Mouse (Mus musculus): Measurements from ENCODE around the gene Avil. TPM values are rescaled to one million over a fixed set of nuclear protein-coding genes. Genes with fewer than 3 reads are reported as not detected.

Avil gene
- polyA plus RNA-seq, 1 experiment from 2014 or later, result 0.13 TPM

DNA sequence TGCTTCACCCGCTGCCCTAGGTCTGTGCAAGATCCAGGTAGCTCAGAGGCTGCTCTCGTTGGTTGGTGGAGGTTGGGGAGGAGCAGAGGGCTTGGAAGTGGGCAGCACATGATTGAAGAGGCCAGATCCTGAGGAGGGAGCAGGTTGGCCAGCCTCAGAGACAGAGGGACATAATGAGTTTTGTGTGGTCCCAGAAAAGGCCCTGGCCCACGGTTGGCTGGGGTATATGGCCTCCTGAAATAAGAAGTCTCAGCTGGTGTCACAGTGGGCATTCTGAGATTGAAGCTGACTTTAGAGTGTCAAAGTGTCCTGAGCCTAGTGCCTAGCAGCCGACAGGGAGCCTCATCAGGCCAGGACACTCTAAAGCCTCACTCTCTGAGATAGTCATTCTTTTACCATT is 15.4 kb upstream of the Avil start:
- H3K36me3 ChIP-seq (ENCODE audit: insufficient read depth, low read length), result no peaks in the 10 kb centered on the region
- no peak overlapping the region for H3K9ac ChIP-seq (replicated peaks; ENCODE audit: low read depth)
- ATAC-seq, result no peak
- H3K9me3 ChIP-seq (ENCODE audit: low read length), result no peaks in the 10 kb centered on the region
- H3K27me3 ChIP-seq (replicated peaks; ENCODE audit: insufficient read depth, low read length), result no peaks in the 10 kb centered on the region
- peak; percentile 4 for DNase-seq (ENCODE audit: low spot score)
- H3K4me1 ChIP-seq (ENCODE audit: insufficient read depth, low read depth, low read length), result peaks cover 68% of the 10 kb centered on the region
- no peak overlapping the region for H3K4me3 ChIP-seq (ENCODE audit: low read depth, low read length)
- no peak for TF ChIP-seq EP300 (IDR thresholded peaks at IDR 0.05)
- peak overlapping the region; percentile 82 for H3K27ac ChIP-seq (ENCODE audit: low read length)
- H3K4me2 ChIP-seq (replicated peaks; ENCODE audit: low read depth, low read length), result peak overlapping the region; percentile 80
- 56% methylated on average over 4 of the region's 4 CpGs for WGBS

DNA sequence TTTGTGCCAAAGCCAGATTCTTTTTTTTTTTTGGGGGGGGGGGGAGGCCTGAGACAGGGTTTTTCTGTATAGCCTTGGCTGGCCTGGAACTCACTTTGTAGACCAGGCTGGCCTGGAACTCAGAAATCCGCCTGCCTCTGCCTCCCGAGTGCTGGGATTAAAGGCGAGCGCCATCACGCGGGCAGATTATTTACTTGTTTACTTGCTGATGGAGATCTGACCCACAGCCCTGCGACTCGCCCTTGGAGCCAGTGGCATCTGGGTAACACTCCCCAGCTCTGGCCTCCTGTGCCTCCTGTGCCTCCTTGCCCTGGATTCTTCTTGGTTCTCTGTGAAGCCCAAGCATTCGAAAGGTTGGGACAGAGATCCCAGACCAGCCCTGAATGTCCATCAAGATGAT is 14.9 kb upstream of the Avil start:
- Histone ChIP-seq H3K36me3 (ENCODE audit: insufficient read depth, low read length) (no peaks in the 10 kb centered on the region), H3K9me3 (ENCODE audit: low read length) (no peaks in the 10 kb centered on the region), H3K4me3 (ENCODE audit: low read depth, low read length) (no peak overlapping the region), H3K4me1 (ENCODE audit: insufficient read depth, low read depth, low read length) (peaks cover 69% of the 10 kb centered on the region), H3K27ac (ENCODE audit: low read length) (peak overlapping the region; percentile 82), H3K9ac (replicated peaks; ENCODE audit: low read depth) (no peak overlapping the region; the same call in 1 of the 2 replicates), H3K4me2 (replicated peaks; ENCODE audit: low read depth, low read length) (peak overlapping the region; percentile 5; the same call in 1 of the 2 replicates), H3K27me3 (replicated peaks; ENCODE audit: insufficient read depth, low read length) (no peaks in the 10 kb centered on the region)
- 78% methylated on average over 9 of the region's 9 CpGs for WGBS
- TF ChIP-seq EP300 (IDR thresholded peaks at IDR 0.05) (no peak), CTCF (IDR thresholded peaks at IDR 0.05) (no peak)
- DNase-seq (ENCODE audit: low spot score) (no peak), ATAC-seq (no peak)

DNA sequence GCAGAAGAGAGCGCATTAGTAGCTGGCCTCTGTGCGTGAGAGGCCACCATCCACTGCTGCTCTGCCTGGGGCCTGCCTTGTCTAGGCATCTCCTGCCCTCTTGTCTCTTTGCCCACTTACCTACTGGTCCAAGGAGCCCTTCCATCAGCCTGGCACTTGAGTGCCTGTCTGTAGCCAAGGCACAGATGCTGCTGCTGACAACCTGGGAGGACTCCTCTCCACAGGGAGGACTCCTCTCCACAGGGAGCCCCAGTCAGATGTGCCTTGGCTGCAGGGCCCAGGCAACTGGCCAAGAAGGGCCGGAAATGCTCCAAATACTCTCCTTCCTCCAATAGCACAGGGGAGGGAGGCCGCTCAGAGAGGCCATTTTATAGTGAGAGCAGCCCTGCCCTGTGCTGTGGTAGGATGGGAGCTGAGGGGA is 14.0 kb upstream of the Avil start:
- 11% methylated on average over 4 of the region's 4 CpGs for WGBS
- Histone ChIP-seq H3K36me3 (ENCODE audit: insufficient read depth, low read length) (no peaks in the 10 kb centered on the region), H3K4me3 (ENCODE audit: low read depth, low read length) (no peak overlapping the region), H3K4me2 (replicated peaks; ENCODE audit: low read depth, low read length) (peak overlapping the region; percentile 23), H3K27me3 (replicated peaks; ENCODE audit: insufficient read depth, low read length) (no peaks in the 10 kb centered on the region), H3K9me3 (ENCODE audit: low read length) (no peaks in the 10 kb centered on the region), H3K9ac (replicated peaks; ENCODE audit: low read depth) (no peak overlapping the region), H3K4me1 (ENCODE audit: insufficient read depth, low read depth, low read length) (peaks cover 76% of the 10 kb centered on the region), H3K27ac (ENCODE audit: low read length) (peak overlapping the region; percentile 82)
- ATAC-seq (peak; percentile 75), DNase-seq (ENCODE audit: low spot score) (peak; percentile 91)
- TF ChIP-seq CTCF (IDR thresholded peaks at IDR 0.05), result no peak
- no peak for TF ChIP-seq EP300 (IDR thresholded peaks at IDR 0.05)

DNA sequence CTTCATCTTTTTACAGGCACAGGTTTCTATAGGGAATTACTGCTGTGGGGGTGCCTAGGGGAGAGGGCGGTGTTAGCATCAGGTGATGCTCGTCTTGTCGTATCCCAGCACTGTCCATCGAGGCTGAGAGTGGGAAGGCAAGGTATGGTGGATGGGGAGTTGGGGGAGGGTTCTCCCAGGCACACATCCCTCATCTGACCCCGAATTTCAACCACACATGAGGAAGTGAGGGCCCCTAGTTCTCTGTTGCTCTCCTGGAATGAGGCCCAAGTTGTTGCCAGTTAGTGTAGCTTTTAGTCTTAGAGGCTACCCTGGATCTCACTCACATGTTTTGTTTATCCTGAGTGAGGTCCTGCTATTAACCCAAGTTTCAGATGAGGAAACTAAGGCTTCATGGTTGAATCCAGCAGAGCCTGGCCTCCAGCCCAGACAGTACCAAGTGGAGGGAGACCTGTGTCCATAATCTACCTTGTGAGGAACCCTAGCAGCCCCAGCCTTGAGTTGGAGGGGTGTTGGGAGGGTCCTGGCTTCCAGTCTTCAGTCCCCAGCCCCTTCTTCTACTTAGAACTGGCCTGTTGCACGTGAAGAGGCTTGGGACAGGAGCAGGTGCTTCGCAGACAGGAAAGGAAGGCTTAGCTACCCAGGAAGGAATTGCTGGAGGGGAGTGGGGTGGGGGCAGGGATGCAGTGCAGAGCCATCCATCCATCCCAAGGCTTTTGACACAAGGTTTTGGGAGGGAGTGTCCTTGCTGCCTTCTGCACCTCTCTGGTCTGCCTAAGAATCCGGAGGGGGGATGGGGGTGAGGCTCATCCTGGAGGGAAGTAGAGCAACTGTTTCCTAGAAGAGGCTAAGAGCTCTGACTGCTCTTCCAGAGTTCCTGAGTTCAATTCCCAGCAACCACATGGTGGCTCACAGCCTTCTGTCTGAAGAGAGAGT is 13.1 kb upstream of the Avil start:
- TF ChIP-seq EP300 (IDR thresholded peaks at IDR 0.05) (no peak), CTCF (IDR thresholded peaks at IDR 0.05) (no peak)
- no peak for ATAC-seq
- no peak for DNase-seq (ENCODE audit: low spot score)
- Histone ChIP-seq H3K4me3 (ENCODE audit: low read depth, low read length) (no peak overlapping the region), H3K27ac (ENCODE audit: low read length) (peak overlapping the region; percentile 75), H3K27me3 (replicated peaks; ENCODE audit: insufficient read depth, low read length) (no peaks in the 10 kb centered on the region), H3K9me3 (ENCODE audit: low read length) (no peaks in the 10 kb centered on the region), H3K36me3 (ENCODE audit: insufficient read depth, low read length) (peaks cover 6% of the 10 kb centered on the region; the same call in 1 of the 2 replicates), H3K4me1 (ENCODE audit: insufficient read depth, low read depth, low read length) (peaks cover 68% of the 10 kb centered on the region), H3K4me2 (replicated peaks; ENCODE audit: low read depth, low read length) (peak overlapping the region; percentile 23), H3K9ac (replicated peaks; ENCODE audit: low read depth) (no peak overlapping the region)
- WGBS, result 35% methylated on average over 8 of the region's 8 CpGs

DNA sequence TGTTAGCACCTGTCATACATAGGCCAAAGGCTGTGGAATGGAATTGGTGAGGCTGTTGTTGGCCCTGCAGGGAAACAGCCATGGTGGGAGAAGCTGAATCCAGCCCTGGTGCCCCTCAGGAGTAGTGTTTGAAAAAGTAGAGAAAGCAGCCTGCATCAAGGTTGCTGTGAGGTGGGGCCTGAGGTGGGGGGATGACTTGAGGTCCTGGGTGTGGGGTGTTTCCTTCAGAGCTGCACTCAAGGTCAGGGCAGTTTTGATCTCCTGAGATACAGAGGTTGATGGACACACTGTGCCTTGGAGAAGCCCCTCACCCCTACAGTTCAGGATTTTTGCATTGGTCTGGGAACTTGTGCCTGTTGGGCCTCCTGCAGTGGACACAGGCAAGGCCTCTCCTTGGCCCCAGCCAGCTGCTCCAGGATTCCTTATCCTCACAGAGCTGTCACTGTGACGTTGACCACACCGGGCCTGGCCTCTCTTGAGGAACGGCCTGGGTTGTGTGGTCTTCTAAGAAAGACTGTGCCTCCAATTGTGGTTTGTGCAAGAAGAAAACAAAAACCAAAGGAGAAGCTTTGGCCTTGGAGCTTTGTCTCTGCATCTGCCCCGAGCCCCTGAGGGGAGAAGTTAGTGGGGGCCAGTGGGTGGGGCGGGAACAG is 11.9 kb upstream of the Avil start:
- WGBS, result 49% methylated on average over 5 of the region's 5 CpGs
- H3K4me1 ChIP-seq (ENCODE audit: insufficient read depth, low read depth, low read length), result peaks cover 57% of the 10 kb centered on the region
- no peak overlapping the region for H3K9ac ChIP-seq (replicated peaks; ENCODE audit: low read depth)

More for the DNA sequence above, 11.9 kb upstream of the Avil start:
- DNase-seq (ENCODE audit: low spot score) (peak; percentile 4), ATAC-seq (no peak)
- Histone ChIP-seq H3K4me2 (replicated peaks; ENCODE audit: low read depth, low read length) (no peak overlapping the region), H3K27me3 (replicated peaks; ENCODE audit: insufficient read depth, low read length) (no peaks in the 10 kb centered on the region), H3K36me3 (ENCODE audit: insufficient read depth, low read length) (peaks cover 16% of the 10 kb centered on the region; the same call in 1 of the 2 replicates), H3K27ac (ENCODE audit: low read length) (0 out of 2 replicates have a peak overlapping the region, but pooled peaks have one; percentile 4), H3K9me3 (ENCODE audit: low read length) (no peaks in the 10 kb centered on the region), H3K4me3 (ENCODE audit: low read depth, low read length) (no peak overlapping the region)
- no peak for TF ChIP-seq EP300 (IDR thresholded peaks at IDR 0.05)
- TF ChIP-seq CTCF (IDR thresholded peaks at IDR 0.05), result no peak

Data from lung, postnatal 0 days (tissue).